ENCODE assay signal across 8 mouse cellular contexts in genomic region chr11:85234990-85235841, GRCm38 (mm10). TPM values are rescaled to one million over a fixed set of nuclear protein-coding genes. Genes with fewer than 3 reads are reported as not detected.
A peak's percentile ranks its signal among the peaks of the same experiment; 100 is the strongest.
DNase-seq lines count a peak whose midpoint lies in the region; ATAC-seq lines count a peak whose summit lies in the region.

Appbp2 (minus strand) TSS chr11:85235130.

- H3K9ac ChIP-seq in hindbrain, embryonic 15.5 days, result peak within 1 kb of the TSS; percentile 86

- no peaks in the 10 kb centered on the region for H3K9me3 ChIP-seq in hindbrain, embryonic 15.5 days

- no peaks in the 10 kb centered on the region for H3K36me3 ChIP-seq in hindbrain, embryonic 15.5 days

- 5% methylated on average over 48 of the region's 48 CpGs for WGBS in hindbrain, embryonic 15.5 days

- peaks cover 24% of the 10 kb centered on the region for H3K4me1 ChIP-seq in hindbrain, embryonic 15.5 days (replicated peaks)

- peak within 1 kb of the TSS; percentile 93 for H3K4me2 ChIP-seq in hindbrain, embryonic 15.5 days

- H3K27me3 ChIP-seq in hindbrain, embryonic 15.5 days, result no peaks in the 10 kb centered on the region

- peak; percentile 96 for ATAC-seq in hindbrain, embryonic 15.5 days (ENCODE audit: low FRiP score, low read depth)

- H3K4me3 ChIP-seq in hindbrain, embryonic 15.5 days, result peak within 1 kb of the TSS; percentile 94

- DNase-seq in R1 (ENCODE audit: low read depth, low spot score), result peak; percentile 94
- DNase-seq in cerebellum, postnatal 25 days, result peak; percentile 95
- peak; percentile 87 to 90 for DNase-seq in frontal cortex, postnatal 36 days (ENCODE audit: low spot score in 2 of 2)
- peak; percentile 76 for DNase-seq in left cerebral cortex, adult 11 months (ENCODE audit: low spot score)
- peak; percentile 94 to 95 for DNase-seq in lung, postnatal 4 days
- DNase-seq in retina, postnatal 7 days (ENCODE audit: low read depth, low spot score), result peak; percentile 89
- DNase-seq in urinary bladder, postnatal 10 days (ENCODE audit: low spot score), result peak; percentile 74

- H3K27ac ChIP-seq in hindbrain, embryonic 15.5 days (replicated peaks), result peak within 1 kb of the TSS; percentile 100

RNA-seq across cellular contexts. Expression of gene Appbp2, which starts in this region (rescaled TPM):
- polyA plus RNA-seq in hindbrain, embryonic 15.5 days (2015; fragmentation: Nextera tagmentation; extraction: Ambion mirVana), result 46.4 and 46.9 TPM in 2 replicates

Comparison
In these comparisons a context has a peak if more than half of its experiments do, and no peak if none do; other contexts are left out.
1. Peak in every context shown above with its lines: DNase-seq, ATAC-seq, H3K4me3 ChIP-seq and H3K27ac ChIP-seq.